Mouse (Mus musculus): Measurements from ENCODE around the gene Emid1.
"Not testable (repeated sequence)": the region's sequence is repeated elsewhere in the genome, so short reads cannot be mapped to it uniquely, and the experiment has no call there.

The Emid1 gene

GRCm38 (mm10) chr11:5103986-5104509, 48.0 kb downstream of the Emid1 start:
- DNase-seq (ENCODE audit: low spot score), result no peak

GRCm38 (mm10) chr11:5102384-5102783, 49.7 kb downstream of the Emid1 start:
- DNase-seq (ENCODE audit: low spot score), result no peak

- no peak for DNase-seq (ENCODE audit: low spot score)
These were observed 50.4 kb downstream of the Emid1 start for GRCm38 (mm10) chr11:5101641-5102040.

GRCm38 (mm10) chr11:5100801-5101200, 51.3 kb downstream of the Emid1 start:
- DNase-seq (ENCODE audit: low spot score), result no peak

GRCm38 (mm10) chr11:5100283-5100682, 51.8 kb downstream of the Emid1 start:
- no peak for DNase-seq (ENCODE audit: low spot score)

- no peak for DNase-seq (ENCODE audit: low spot score)
These were observed 52.4 kb downstream of the Emid1 start for GRCm38 (mm10) chr11:5099576-5100183.

GRCm38 (mm10) chr11:5098736-5099542, 53.1 kb downstream of the Emid1 start, which contains the start of the genes Rhbdd3 and Ewsr1:
Gene Rhbdd3 (plus strand): TSS chr11:5098926.
Gene Ewsr1 (minus strand): TSS chr11:5099266.
- peak; percentile 92 for DNase-seq (ENCODE audit: low spot score)

GRCm38 (mm10) chr11:5098035-5098735, 53.9 kb downstream of the Emid1 start:
- no peak for DNase-seq (ENCODE audit: low spot score)

- no peak for DNase-seq (ENCODE audit: low spot score)
These were observed 55.5 kb downstream of the Emid1 start for GRCm38 (mm10) chr11:5096480-5097020.

- DNase-seq (ENCODE audit: low spot score), result no peak
These were observed 56.2 kb downstream of the Emid1 start for GRCm38 (mm10) chr11:5095877-5096276.

- no peak for DNase-seq (ENCODE audit: low spot score)
These were observed 60.4 kb downstream of the Emid1 start for GRCm38 (mm10) chr11:5091706-5092105.

- DNase-seq (ENCODE audit: low spot score), result no peak
These were observed 62.9 kb downstream of the Emid1 start for GRCm38 (mm10) chr11:5089147-5089546.

GRCm38 (mm10) chr11:5076843-5077242, 75.2 kb downstream of the Emid1 start:
- not testable (repeated sequence) for DNase-seq (ENCODE audit: low spot score)

- DNase-seq (ENCODE audit: low spot score), result no peak
These were observed 76.3 kb downstream of the Emid1 start for GRCm38 (mm10) chr11:5075760-5076159.

- no peak for DNase-seq (ENCODE audit: low spot score)
These were observed 77.2 kb downstream of the Emid1 start for GRCm38 (mm10) chr11:5074882-5075281.

- no peak for DNase-seq (ENCODE audit: low spot score)
These were observed 83.7 kb downstream of the Emid1 start for GRCm38 (mm10) chr11:5068126-5068971.

- no peak for DNase-seq (ENCODE audit: low spot score)
These were observed 85.0 kb downstream of the Emid1 start for GRCm38 (mm10) chr11:5067063-5067462.

- DNase-seq (ENCODE audit: low spot score), result no peak
These were observed 86.8 kb downstream of the Emid1 start, which contains the start of gene Gas2l1 for GRCm38 (mm10) chr11:5065056-5065821. Gene Gas2l1 (minus strand): TSS chr11:5065327.

- DNase-seq (ENCODE audit: low spot score), result no peak
These were observed 87.6 kb downstream of the Emid1 start for GRCm38 (mm10) chr11:5064282-5065055.
